Mouse (Mus musculus) gastrocnemius, postnatal 4 days (tissue): ENCODE data around the gene Orm3. TPM values are rescaled to one million over a fixed set of nuclear protein-coding genes. Genes with fewer than 3 reads are reported as not detected.

Source experiments
- DNase-seq, 2 experiments: peaks; one replicate each; pipeline ENCODE4 v3.0.0; 2021 to 2022; ENCODE audit warnings: low spot score in 2 of 2, mixed read lengths in 2 of 2
- total RNA-seq, 2 experiments: library from RNA; stranded (reverse); gene quantifications; 2 replicates each; pipeline ENCODE4 v1.2.3; 2021

Orm3 gene
- total RNA-seq, 2 experiments from 2014 or later = not detected

- no peak for DNase-seq
These were observed 45.7 kb downstream of the Orm3 start for GRCm38 (mm10) chr4:63401620-63402019.

DNA sequence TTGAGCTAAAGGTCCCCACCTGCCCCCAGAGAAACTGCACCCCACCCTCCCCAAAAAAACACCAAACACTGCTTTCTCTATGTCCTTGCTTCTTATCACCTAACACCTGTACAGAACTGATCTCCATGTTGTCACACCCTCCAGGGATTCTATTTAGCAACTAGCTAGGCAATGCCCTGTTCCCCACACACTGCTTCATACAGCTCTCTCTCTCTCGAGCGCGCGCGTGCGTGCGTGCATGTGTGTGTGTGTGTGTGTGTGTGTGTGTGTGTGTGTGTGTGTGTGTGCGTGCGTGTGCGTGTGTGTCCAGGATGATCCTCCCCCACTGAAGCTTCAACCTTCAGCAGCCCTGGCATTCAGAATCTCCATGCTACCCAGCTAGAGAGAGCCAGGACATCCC is 46.1 kb downstream of the Orm3 start:
- DNase-seq = no peak

- DNase-seq = no peak
These were observed 46.6 kb downstream of the Orm3 start for GRCm38 (mm10) chr4:63402558-63402957.

DNA sequence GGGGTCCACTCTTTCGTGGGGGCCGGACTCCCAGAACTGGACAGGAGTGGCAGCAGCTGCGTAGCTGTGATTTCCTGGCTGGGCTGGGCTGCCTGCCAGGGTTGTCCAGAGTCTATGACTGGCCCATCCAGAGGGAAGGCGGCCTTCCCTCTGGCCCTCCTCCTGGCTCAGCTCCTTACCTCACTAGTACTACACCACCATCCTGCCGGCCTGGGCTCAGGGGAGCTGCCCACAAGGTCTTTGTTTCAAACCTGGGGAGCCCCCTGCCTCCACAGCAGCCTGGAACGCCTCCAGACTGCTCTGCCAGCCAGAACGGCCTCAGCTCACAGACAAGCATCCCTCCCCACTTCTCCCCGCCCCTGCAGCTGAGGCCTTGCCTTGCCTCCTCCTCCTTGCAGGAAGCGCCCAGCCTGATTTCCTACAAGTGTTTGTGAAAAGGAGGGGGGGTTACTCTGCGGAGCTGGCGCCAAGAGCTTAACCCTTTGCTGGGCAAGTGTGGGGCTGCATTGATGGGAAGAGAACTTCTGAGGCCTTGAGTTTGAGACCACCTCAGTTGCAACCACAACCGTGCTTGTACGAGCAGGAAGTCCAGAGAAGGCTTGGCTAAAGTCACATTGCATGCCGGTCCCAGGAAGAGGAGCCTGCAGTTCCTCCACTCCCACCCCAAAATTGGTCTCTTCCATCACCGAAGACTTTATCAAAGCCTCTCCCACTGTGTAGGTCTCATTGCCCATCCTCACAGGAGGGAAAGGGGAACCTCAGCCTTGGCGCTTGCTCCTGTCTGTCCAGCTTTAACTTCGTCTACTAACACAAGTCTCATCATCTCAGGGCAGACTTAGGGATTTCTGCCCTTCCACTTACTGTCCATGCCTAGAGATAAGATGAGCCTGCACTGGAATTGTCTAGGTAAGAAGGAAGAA is 47.3 kb downstream of the Orm3 start, which contains the start of gene Akna:
Gene Akna (minus strand): TSS at position 315 of the 920 bp plus-strand sequence.
- peak; percentile 91 to 94 for DNase-seq

- no peak for DNase-seq
These were observed 48.2 kb downstream of the Orm3 start for GRCm38 (mm10) chr4:63404205-63404604.

- no peak for DNase-seq
These were observed 49.1 kb downstream of the Orm3 start for GRCm38 (mm10) chr4:63405051-63405450.

GRCm38 (mm10) chr4:63405683-63406082 is 49.7 kb downstream of the Orm3 start:
- DNase-seq = no peak

GRCm38 (mm10) chr4:63408247-63408646 is 52.3 kb downstream of the Orm3 start:
- DNase-seq = no peak

DNA sequence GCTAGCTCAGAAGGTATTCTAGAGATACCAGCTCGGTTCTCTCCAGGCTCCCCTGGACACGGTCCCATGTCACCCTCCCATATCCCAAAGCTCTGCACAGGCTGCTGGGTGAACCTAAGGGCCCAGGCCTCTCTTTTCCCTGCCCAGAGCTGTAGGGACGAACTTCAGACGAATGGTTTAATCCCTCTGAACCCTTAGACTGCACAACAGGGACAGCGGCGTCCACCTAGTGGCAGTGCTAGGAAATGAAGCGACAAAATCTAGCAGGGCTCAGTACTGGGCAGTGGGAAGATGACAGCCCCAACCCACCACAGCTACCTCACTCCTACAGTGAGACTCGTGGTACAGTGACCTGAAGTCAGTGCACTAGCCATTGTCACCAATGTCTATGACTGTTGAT is 52.7 kb downstream of the Orm3 start:
- peak in 1 of 2 experiments; percentile 47 for DNase-seq

Other genes starting within 250 kb of the Orm3 start
- 1 to 10 TPM in 1 of 2 experiments, under 1 TPM in 1; 0.64 to 4.5 TPM for gene Ambp, start 201.4 kb upstream of the Orm3 start, total RNA-seq
- not detected for gene Kif12, start 184.0 kb upstream of the Orm3 start, total RNA-seq
- 10 to 100 TPM; 17.5 to 19.5 TPM for gene Col27a1, start 142.2 kb upstream of the Orm3 start, total RNA-seq
- 1 to 10 TPM; 1.9 to 4.2 TPM for gene Orm1, start 11.6 kb upstream of the Orm3 start, total RNA-seq
- gene Orm2, start 6.3 kb downstream of the Orm3 start, total RNA-seq = not detected
- gene Akna, start 47.2 kb downstream of the Orm3 start, total RNA-seq = 1 to 10 TPM; 6.2 to 6.5 TPM
- 1 to 10 TPM; 4.3 to 5.3 TPM for gene Whrn, start 139.8 kb downstream of the Orm3 start, total RNA-seq
- gene Atp6v1g1, start 188.6 kb downstream of the Orm3 start, total RNA-seq = 100 to 1,000 TPM; 224 to 226 TPM
- gene Tmem268, start 202.6 kb downstream of the Orm3 start, total RNA-seq = 1 to 10 TPM; 7.0 TPM
- not detected for gene Gm11213, start 249.1 kb downstream of the Orm3 start, total RNA-seq